Mouse (Mus musculus) MEL (cell line): ENCODE measurements around the gene Gm10188.

Source experiments
- CHD2 ChIP-seq: IDR thresholded peaks from 2 replicates; pipeline ENCODE4 v1.6.1; 2011; ENCODE audit warnings: low read length, improper control_type of control experiment
- CTCF ChIP-seq, 3 experiments: IDR thresholded peaks in 2 of 3; conservative IDR thresholded peaks in 1 of 3; 2 replicates each; pipeline ENCODE4 v1.5.1; 2011 to 2012; ENCODE audit warnings: low read length in 3 of 3, low read depth in 2 of 3, mild to moderate bottlenecking in 2 of 3, improper control_type of control experiment in 1 of 3, inconsistent platforms in 1 of 3, mixed read lengths in 1 of 3, moderate library complexity in 1 of 3; ENCODE audit not compliant: control insufficient read depth in 1 of 3, insufficient read depth in 1 of 3, poor library complexity in 1 of 3, severe bottlenecking in 1 of 3
- E2F4 ChIP-seq: IDR thresholded peaks from 2 replicates; pipeline ENCODE4 v1.6.1; 2011; ENCODE audit warnings: low read depth, low read length, improper control_type of control experiment, borderline replicate concordance
- EP300 ChIP-seq, 2 experiments: IDR thresholded peaks; 2 replicates each; pipeline ENCODE4 v1.6.1; 2011; ENCODE audit warnings: improper control_type of control experiment in 2 of 2, low read length in 2 of 2, low read depth in 1 of 2, mild to moderate bottlenecking in 1 of 2
- MAFK ChIP-seq: IDR thresholded peaks from 2 replicates; pipeline ENCODE4 v1.6.1; 2011; ENCODE audit warnings: low read depth, mild to moderate bottlenecking, low read length, improper control_type of control experiment, borderline replicate concordance
- MAX ChIP-seq: IDR thresholded peaks from 2 replicates; pipeline ENCODE4 v1.6.1; 2011; ENCODE audit warnings: low read length, improper control_type of control experiment
- MAZ ChIP-seq: IDR thresholded peaks from 2 replicates; pipeline ENCODE4 v1.6.1; 2012; ENCODE audit warnings: low read depth, mild to moderate bottlenecking, inconsistent platforms, low read length, improper control_type of control experiment
- NELFE ChIP-seq: IDR thresholded peaks from 2 replicates; pipeline ENCODE4 v1.6.1; 2011; ENCODE audit warnings: low read depth, low read length, improper control_type of control experiment
- POLR2A ChIP-seq, 2 experiments: IDR thresholded peaks; 2 replicates each; pipeline ENCODE4 v1.6.1; 2011 to 2012; ENCODE audit warnings: low read length in 2 of 2, mild to moderate bottlenecking in 2 of 2, control low read depth in 1 of 2, improper control_type of control experiment in 1 of 2, low read depth in 1 of 2, moderate library complexity in 1 of 2; ENCODE audit not compliant: control insufficient read depth in 1 of 2, insufficient read depth in 1 of 2, poor library complexity in 1 of 2
- POLR2AphosphoS2 ChIP-seq: IDR thresholded peaks from 2 replicates; pipeline ENCODE4 v1.6.1; 2011; ENCODE audit warnings: low read length, improper control_type of control experiment
- SIN3A ChIP-seq: IDR thresholded peaks from 2 replicates; pipeline ENCODE4 v1.6.1; 2012; ENCODE audit warnings: low read length, improper control_type of control experiment, inconsistent platforms
- TAL1 ChIP-seq: IDR thresholded peaks from 2 replicates; pipeline ENCODE4 v1.6.1; 2012; ENCODE audit warnings: mild to moderate bottlenecking, inconsistent platforms, low read length, moderate library complexity, mixed read lengths
- TCF12 ChIP-seq: IDR thresholded peaks from 2 replicates; pipeline ENCODE4 v1.6.1; 2014; ENCODE audit warnings: low read depth, mild to moderate bottlenecking, inconsistent platforms, low read length, improper control_type of control experiment, moderate library complexity
- USF1 ChIP-seq: IDR thresholded peaks from 2 replicates; pipeline ENCODE4 v1.6.1; 2014; ENCODE audit warnings: low read depth, mild to moderate bottlenecking, inconsistent platforms, low read length, improper control_type of control experiment, moderate library complexity

DNA sequence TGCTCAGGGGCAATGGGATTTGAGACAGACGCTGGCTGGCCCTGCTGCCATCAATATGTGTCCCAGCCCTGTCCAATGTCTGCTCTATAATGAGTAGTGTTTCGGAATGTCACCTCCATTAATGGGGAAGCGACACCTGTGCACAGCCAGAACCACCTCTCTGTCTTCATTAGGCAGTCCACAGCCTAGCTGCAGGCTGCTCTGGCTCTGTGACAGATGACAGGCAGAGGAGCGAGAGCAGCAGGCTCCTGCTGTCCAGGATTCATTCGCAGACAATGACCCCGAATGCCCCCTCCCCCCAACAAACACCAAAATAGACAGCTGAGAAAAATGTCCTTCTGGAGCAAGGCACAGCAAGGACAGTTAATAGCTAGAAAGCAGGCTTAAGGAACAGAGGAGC lies 16.5 kb downstream of the Gm10188 start:
- TF ChIP-seq POLR2A (IDR thresholded peaks at IDR 0.05; ENCODE audit: control insufficient read depth in 1 of 2, insufficient read depth in 1 of 2, low read depth in 1 of 2, low read length in 2 of 2, poor library complexity in 1 of 2) (no peak), MAZ (no peak), POLR2AphosphoS2 (no peak), MAX (no peak), TCF12 (no peak), NELFE (no peak), CTCF (IDR thresholded peaks at IDR 0.05 in 2 of 3, conservative IDR thresholded peaks at IDR 0.05 in 1 of 3; ENCODE audit: control insufficient read depth in 1 of 3, insufficient read depth in 1 of 3, low read depth in 2 of 3, low read length in 3 of 3, poor library complexity in 1 of 3, severe bottlenecking in 1 of 3) (no peak), MAFK (no peak), CHD2 (no peak), USF1 (no peak), EP300 (IDR thresholded peaks at IDR 0.05; ENCODE audit: low read depth in 1 of 2, low read length in 2 of 2) (no peak), TAL1 (no peak), SIN3A (no peak), E2F4 (no peak)
